Mouse (Mus musculus) MEL (cell line): ENCODE data around the gene Slc4a10.

Experiments used
- BHLHE40 ChIP-seq: IDR thresholded peaks from 2 replicates; pipeline ENCODE4 v1.6.1; 2012; ENCODE audit warnings: low read depth, mild to moderate bottlenecking, inconsistent platforms, low read length, improper control_type of control experiment, borderline replicate concordance
- CTCF ChIP-seq, 3 experiments: IDR thresholded peaks in 2 of 3; conservative IDR thresholded peaks in 1 of 3; 2 replicates each; pipeline ENCODE4 v1.5.1; 2011 to 2012; ENCODE audit warnings: low read length in 3 of 3, low read depth in 2 of 3, mild to moderate bottlenecking in 2 of 3, improper control_type of control experiment in 1 of 3, inconsistent platforms in 1 of 3, mixed read lengths in 1 of 3, moderate library complexity in 1 of 3; ENCODE audit not compliant: control insufficient read depth in 1 of 3, insufficient read depth in 1 of 3, poor library complexity in 1 of 3, severe bottlenecking in 1 of 3
- EP300 ChIP-seq, 2 experiments: IDR thresholded peaks; 2 replicates each; pipeline ENCODE4 v1.6.1; 2011; ENCODE audit warnings: improper control_type of control experiment in 2 of 2, low read length in 2 of 2, low read depth in 1 of 2, mild to moderate bottlenecking in 1 of 2
- MAFK ChIP-seq: IDR thresholded peaks from 2 replicates; pipeline ENCODE4 v1.6.1; 2011; ENCODE audit warnings: low read depth, mild to moderate bottlenecking, low read length, improper control_type of control experiment, borderline replicate concordance
- MXI1 ChIP-seq: IDR thresholded peaks from 2 replicates; pipeline ENCODE4 v1.6.1; 2011; ENCODE audit warnings: mild to moderate bottlenecking, low read depth, low read length, improper control_type of control experiment
- POLR2AphosphoS2 ChIP-seq: IDR thresholded peaks from 2 replicates; pipeline ENCODE4 v1.6.1; 2011; ENCODE audit warnings: low read length, improper control_type of control experiment
- RAD21 ChIP-seq: IDR thresholded peaks from 2 replicates; pipeline ENCODE4 v1.6.1; 2011; ENCODE audit warnings: mild to moderate bottlenecking, low read depth, low read length, improper control_type of control experiment
- SIN3A ChIP-seq: IDR thresholded peaks from 2 replicates; pipeline ENCODE4 v1.6.1; 2012; ENCODE audit warnings: low read length, improper control_type of control experiment, inconsistent platforms
- TAL1 ChIP-seq: IDR thresholded peaks from 2 replicates; pipeline ENCODE4 v1.6.1; 2012; ENCODE audit warnings: mild to moderate bottlenecking, inconsistent platforms, low read length, moderate library complexity, mixed read lengths
- TCF12 ChIP-seq: IDR thresholded peaks from 2 replicates; pipeline ENCODE4 v1.6.1; 2014; ENCODE audit warnings: low read depth, mild to moderate bottlenecking, inconsistent platforms, low read length, improper control_type of control experiment, moderate library complexity

GRCm38 (mm10) chr2:62100526-62100925 lies 54.3 kb downstream of the Slc4a10 start:
- no peak for TF ChIP-seq CTCF (IDR thresholded peaks at IDR 0.05 in 2 of 3, conservative IDR thresholded peaks at IDR 0.05 in 1 of 3; ENCODE audit: control insufficient read depth in 1 of 3, insufficient read depth in 1 of 3, low read depth in 2 of 3, low read length in 3 of 3, poor library complexity in 1 of 3, severe bottlenecking in 1 of 3)
- TF ChIP-seq EP300 (IDR thresholded peaks at IDR 0.05; ENCODE audit: low read depth in 1 of 2, low read length in 2 of 2) = no peak
- TF ChIP-seq MAFK = no peak
- TF ChIP-seq BHLHE40 = no peak
- TF ChIP-seq POLR2AphosphoS2 = no peak
- TF ChIP-seq RAD21 = no peak
- TF ChIP-seq TAL1 = no peak
- TF ChIP-seq TCF12 = no peak
- no peak for TF ChIP-seq MXI1
- no peak for TF ChIP-seq SIN3A
